Mouse (Mus musculus) left cerebral cortex, adult 8-10 months (tissue): ENCODE data around the gene Sec16b. TPM values are rescaled to one million over a fixed set of nuclear protein-coding genes. Genes with fewer than 3 reads are reported as not detected.

Source experiments
- DNase-seq, 2 experiments: peaks; one replicate each; pipeline ENCODE4 v3.0.0; 2022; ENCODE audit warnings: low spot score in 2 of 2
- total RNA-seq, 4 experiments: library from RNA; stranded (reverse); gene quantifications; 2 replicates each; pipeline ENCODE4 v1.2.4; 2022

Sec16b gene
- 1 to 10 TPM in 2 of 4 experiments, under 1 TPM in 2; 0.89 to 1.1 (median 1.0) TPM for total RNA-seq

DNA sequence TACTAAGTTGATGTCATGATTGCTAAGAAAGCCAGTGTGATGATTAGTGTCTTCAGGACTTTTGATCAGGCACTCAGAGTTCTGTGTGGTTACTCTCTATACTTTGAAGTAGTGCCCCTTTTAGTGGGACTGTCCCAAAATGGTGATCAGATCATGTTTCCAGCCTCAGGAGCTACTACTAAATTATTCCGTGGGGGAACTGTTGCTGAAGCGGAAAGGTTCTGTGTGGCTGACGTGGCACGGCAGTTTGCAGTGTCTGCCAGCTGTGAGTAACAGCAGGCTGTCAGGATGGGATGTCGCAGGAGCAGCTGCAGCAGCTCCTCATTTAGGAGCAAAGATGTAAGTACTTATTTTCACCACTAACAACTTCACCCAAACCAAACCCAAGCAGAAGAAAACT lies at the start of gene Sec16b:
Gene Sec16b, plus strand, starts transcription at position 207 of the 400 bp plus-strand sequence.
- no peak for DNase-seq

DNA sequence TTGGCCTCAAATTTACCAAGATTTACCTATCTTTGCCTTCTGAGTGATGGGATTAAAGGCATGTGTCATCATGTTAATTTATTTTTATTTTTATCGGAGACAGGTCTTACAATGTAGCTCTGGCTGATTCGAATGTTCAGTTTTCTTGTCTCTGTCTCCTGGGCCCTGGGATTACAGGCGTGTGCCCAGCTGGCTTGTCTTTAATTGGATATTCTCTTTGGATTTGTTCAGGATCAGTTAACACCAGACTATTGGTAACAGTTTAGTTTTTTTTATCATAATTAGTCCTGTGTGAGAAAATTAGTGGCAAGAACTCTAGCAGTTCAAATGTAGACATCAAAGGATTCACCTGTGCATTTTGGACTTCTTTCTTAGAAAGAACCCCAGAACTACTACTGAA lies 48.7 kb upstream of the Sec16b start:
- no peak for DNase-seq

- DNase-seq: no peak
Measured at GRCm38 (mm10) chr1:157458421-157459208, 47.9 kb upstream of the Sec16b start, which contains the start of gene Cryzl2. Gene Cryzl2, plus strand, starts transcription at chr1:157458577.

DNA sequence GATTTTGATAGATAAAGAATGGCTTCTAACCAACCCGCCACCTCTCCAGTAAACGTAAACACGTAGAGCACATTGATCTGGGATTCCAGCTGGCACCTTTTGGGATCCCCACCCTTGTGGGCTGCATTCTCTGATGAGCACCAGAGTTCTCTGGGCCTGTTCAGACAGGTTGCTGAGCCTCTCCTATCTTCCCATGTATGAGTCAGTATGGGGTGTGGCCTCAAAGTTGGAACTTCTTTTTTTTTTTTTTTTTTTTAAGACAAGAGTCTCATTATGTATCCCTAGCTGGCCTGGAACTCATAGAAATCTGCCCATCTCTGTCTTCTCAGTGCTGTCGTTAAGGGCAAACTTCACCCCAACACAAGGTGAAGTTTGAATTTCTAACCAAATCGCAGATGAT lies 46.6 kb upstream of the Sec16b start:
- DNase-seq: no peak

DNA sequence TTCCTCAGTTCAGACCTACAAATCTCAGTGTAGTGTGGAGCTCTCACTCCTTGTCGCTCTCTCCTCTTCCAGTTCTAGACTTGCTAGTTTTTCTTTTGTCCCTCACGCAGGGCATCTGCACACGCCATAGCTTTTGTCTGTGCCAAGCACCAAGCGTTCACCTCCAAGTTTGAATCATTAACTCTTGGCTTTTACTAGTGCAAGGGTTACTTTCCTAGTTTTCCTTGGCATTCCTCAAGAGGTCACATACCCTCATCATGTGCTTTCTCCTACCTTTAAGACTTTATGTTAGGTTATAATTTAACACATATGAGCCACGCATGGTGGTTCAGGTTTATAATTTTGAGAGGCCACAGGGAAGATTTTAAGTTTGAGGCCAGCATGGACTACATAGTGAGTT lies 45.3 kb upstream of the Sec16b start:
- DNase-seq: no peak

GRCm38 (mm10) chr1:157462336-157462735 lies 44.2 kb upstream of the Sec16b start:
- no peak for DNase-seq

DNA sequence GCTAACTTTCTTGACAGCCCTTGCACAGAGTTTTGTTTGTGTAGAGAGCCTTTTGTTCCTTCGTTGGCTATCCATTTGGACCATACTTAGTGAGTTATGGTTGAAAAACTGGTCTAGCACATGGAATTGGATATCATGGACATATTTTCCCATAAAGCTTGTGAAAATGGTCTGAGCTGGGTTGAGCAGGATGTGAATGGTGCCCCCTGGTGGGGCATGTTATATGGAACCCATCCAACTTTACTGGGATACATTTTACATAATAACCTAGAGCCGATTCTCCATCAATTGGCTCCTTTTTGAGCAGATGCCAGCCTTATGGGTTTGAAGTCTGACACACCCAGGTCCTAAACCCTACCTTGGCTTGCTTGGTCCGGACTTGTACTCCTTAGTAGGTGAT lies 41.3 kb upstream of the Sec16b start:
- DNase-seq: peak in 1 of 2 experiments; percentile 19

- DNase-seq: peak in 1 of 2 experiments; percentile 39
Measured at GRCm38 (mm10) chr1:157467866-157468265, 38.7 kb upstream of the Sec16b start.

- peak in 1 of 2 experiments; percentile 84 for DNase-seq
Measured at GRCm38 (mm10) chr1:157470761-157471386, 35.7 kb upstream of the Sec16b start.

- peak in 1 of 2 experiments; percentile 32 for DNase-seq
Measured at GRCm38 (mm10) chr1:157472716-157473115, 33.8 kb upstream of the Sec16b start.

DNA sequence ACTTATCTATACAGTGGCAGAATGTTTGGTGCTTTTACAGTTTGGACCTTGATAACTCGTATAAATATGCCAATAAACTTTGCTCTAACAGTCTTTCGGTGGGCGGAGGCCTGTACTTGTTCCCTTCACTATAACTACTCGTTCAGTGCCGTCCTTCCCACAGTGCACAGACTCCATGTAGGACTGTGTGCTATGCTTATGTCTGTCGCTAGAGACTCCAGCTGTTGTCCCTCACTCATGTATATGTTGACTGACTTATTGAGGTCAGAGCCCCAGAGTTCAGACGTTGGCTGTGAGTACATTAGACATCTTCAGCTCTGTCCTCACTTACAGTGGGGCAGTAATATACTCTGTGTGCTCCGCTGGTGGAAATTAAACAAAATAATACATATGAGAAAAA lies 31.7 kb upstream of the Sec16b start:
- no peak for DNase-seq

GRCm38 (mm10) chr1:157476231-157476630 lies 30.3 kb upstream of the Sec16b start:
- peak in 1 of 2 experiments; percentile 50 for DNase-seq

- no peak for DNase-seq
Measured at GRCm38 (mm10) chr1:157480090-157480489, 26.4 kb upstream of the Sec16b start.

GRCm38 (mm10) chr1:157480901-157481300 lies 25.6 kb upstream of the Sec16b start:
- DNase-seq: no peak

DNA sequence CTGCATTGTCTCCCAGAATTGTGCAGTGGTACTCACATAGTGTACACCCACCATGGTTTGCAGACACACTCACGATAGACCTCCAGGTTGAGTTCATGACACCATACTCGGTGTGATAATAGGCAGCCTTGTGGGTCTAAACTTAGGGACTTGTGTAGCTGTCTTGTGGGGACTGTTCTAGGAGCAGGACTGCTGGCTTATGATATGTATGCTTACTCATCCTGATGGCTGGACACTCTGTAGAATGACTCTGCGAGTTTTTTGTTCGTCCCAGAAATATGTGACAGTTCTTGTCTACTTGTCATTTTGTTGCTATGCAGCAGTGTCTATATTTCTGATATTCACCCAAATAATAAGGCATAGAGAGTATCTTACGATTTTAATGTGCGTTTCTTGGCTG lies 24.9 kb upstream of the Sec16b start:
- no peak for DNase-seq

- peak in 1 of 2 experiments; percentile 61 for DNase-seq
Measured at GRCm38 (mm10) chr1:157484161-157484560, 22.4 kb upstream of the Sec16b start.

DNA sequence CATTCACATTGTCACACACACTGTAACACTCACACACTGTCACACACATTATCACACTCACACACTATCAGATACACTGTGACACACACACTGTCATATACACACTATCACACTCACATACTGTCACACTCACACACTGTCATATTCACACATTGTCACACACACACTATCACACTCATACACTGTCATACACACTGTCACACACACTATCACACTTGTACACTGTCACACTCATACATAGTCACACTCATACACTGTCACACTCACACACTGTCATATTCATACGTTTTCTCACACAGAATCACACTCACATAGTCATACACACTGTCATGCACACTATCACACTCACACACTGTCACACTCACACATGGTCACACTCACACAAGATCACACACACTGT lies 5.9 kb upstream of the Sec16b start:
- DNase-seq: no peak

- DNase-seq: no peak
Measured at GRCm38 (mm10) chr1:157501352-157501945, 5.1 kb upstream of the Sec16b start.

DNA sequence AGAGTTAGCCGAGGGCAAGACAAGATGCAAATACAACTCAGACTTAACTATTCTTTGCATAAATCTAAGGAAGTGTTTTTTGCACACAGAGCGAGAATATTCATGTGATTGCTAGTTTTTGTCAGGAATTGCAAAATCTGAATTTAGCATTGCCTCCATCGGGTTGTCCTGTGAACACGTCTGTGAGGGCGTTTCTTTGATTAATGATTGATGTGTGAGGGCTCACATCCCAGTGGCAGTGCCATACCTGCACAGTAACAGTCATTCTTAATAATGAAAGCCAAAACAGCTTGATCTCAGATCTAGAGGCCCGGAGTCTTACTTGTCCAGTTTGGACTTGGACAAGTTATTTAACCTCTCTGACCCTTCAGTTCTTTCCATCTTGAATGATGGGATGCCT lies 3.5 kb upstream of the Sec16b start:
- DNase-seq: no peak

DNA sequence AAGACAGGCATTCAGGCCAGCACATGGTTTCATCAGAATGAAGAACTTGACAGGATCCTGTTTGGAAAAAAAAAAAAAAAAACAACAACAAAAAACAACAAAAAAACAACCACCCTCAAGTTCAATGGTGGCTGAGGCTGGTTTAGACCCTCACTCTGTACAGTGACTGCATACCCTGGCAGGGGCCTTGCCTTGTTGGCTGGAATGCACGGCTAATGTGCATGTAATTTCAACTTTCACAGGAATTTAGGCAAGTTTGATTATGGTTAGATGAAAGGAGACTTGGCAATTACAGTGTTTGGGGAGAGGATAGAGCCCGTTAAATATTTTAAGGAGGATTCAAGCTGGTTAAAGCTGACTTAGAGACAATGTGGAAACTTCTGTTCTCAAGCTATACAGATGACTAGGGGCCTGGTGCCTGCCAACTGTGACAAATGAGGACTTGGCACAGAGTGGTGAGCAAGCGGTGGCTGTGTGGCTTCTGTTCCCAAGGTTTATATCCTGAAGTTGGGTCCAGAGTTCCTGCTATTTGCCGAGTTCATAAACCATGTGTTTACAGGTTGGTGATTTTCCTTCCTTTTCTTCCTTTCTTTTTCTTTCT lies 567 bp downstream of the Sec16b start:
- no peak for DNase-seq

- DNase-seq: no peak
Measured at GRCm38 (mm10) chr1:157507814-157508213, 1.3 kb downstream of the Sec16b start.
